Mouse (Mus musculus): ENCODE measurements around the gene Vmn1r31. TPM values are rescaled to one million over a fixed set of nuclear protein-coding genes. Genes with fewer than 3 reads are reported as not detected.

Gene Vmn1r31
- total RNA-seq (2022) = not detected

- no peak for DNase-seq (ENCODE audit: low spot score in 2 of 2)
These were observed at the start of gene Vmn1r31 for GRCm38 (mm10) chr6:58475230-58475629. TSS of gene Vmn1r31 (minus strand) at chr6:58475330.

- DNase-seq (ENCODE audit: low spot score in 2 of 2) = no peak
These were observed 31.8 kb downstream of the Vmn1r31 start, which contains the start of gene Vmn1r30 for GRCm38 (mm10) chr6:58443285-58443684. TSS of gene Vmn1r30 (minus strand) at chr6:58443385.

Other genes with a start within 250 kb of the Vmn1r31 start
- not detected for gene Vmn1r28, start 213.3 kb downstream of the Vmn1r31 start, total RNA-seq (2022)
- not detected for gene Vmn1r29, start 173.8 kb downstream of the Vmn1r31 start, total RNA-seq (2022)
- gene Vmn1r30, start 31.9 kb downstream of the Vmn1r31 start, total RNA-seq (2022) = not detected
- gene Abcg2, start 109.2 kb upstream of the Vmn1r31 start, total RNA-seq (2022) = 10 to 100 TPM; 22.0 to 29.6 (median 23.7) TPM

All from layer of hippocampus, adult 8-10 months (tissue).